Mouse (Mus musculus): ENCODE results near the gene Endog.
"Not testable (repeated sequence)": the region's sequence is repeated elsewhere in the genome, so short reads cannot be mapped to it uniquely, and the experiment has no call there.

Endog gene

DNA sequence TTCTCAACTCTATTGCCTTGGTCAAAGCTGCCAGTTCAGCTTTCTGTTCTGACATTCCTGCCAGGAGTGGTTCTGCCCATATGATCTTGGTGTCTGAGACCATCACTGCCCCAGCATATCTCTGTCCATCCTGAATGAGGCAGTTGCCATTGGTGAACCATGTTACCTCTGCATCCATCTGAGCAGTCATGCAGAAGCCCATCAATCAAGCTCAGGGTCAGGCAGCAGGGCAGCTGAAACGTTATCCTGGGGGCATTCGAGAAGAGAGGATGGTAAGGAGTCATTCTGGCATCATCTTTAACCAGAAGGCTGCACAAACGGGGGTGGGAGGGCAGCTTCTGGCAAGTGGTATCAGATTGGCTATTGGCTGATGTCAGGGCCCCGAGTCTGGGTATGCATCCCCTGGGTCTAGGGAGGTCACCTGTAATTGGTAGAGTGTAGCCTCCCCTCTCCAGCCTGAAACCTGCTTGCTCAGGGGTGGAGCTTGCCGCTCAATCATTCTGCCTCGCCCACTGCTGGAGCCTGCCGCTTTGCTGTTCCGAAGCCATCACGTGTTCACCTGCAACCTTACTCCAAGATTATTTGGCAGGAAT, 6.9 kb upstream of the Endog start:
- in situ Hi-C loops (cut with MboI; ENCODE audit: unreplicated experiment in 2 of 2) = loop anchor here (5.0 to 25.0 kb wide), 2 partner anchors 57 to 127 kb away; partner anchors contain the start of gene Wdr34 (in 1 of the 2)

DNA sequence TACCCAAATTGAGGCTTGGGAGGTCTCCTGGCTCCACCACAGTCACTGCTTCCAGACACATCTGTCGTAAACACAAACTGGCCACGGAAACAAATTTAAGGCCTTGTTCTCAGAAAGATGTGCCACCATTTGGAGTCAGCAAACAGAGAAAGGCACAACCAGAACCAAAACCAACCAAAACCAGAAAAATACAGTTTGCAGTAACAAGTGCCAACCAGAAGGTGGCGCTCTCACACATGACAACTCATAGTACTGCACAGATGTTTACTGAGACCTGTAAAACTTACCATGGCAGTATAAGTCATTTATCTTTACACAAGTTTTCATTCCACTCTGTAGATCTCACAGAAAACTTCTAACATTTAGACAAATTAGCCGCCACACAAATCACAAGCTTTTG, 4.6 kb upstream of the Endog start:
- in situ Hi-C loops (cut with MboI; ENCODE audit: unreplicated experiment in 2 of 2) = loop anchor here in 1 of 2 experiments (25.0 kb wide), 1 partner anchor 129 kb away; the partner anchor contains the start of gene Wdr34

DNA sequence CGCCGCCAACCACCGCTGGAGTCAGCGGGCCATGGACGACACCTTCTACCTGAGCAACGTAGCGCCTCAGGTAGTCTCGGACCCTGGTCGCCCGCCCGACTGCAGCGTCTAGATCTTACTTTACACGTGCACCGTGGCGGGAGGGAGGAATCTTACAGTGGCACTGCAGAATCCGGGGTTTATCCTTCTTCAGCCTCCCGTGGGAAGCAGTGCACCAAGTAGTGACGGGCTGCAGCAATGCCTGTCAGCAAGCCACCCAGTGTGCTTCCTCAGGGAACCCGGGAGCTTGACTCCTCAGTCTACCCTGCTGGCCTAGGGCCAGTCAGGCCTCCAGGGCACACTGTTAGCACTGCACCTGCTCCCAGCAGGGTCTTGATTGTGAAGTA, 697 bp downstream of the Endog start:
- in situ Hi-C loops (cut with MboI; ENCODE audit: unreplicated experiment in 2 of 2) = loop anchor here in 1 of 2 experiments (5.0 to 25.0 kb wide), 2 partner anchors 85 to 135 kb away; partner anchors contain the start of gene Wdr34

DNA sequence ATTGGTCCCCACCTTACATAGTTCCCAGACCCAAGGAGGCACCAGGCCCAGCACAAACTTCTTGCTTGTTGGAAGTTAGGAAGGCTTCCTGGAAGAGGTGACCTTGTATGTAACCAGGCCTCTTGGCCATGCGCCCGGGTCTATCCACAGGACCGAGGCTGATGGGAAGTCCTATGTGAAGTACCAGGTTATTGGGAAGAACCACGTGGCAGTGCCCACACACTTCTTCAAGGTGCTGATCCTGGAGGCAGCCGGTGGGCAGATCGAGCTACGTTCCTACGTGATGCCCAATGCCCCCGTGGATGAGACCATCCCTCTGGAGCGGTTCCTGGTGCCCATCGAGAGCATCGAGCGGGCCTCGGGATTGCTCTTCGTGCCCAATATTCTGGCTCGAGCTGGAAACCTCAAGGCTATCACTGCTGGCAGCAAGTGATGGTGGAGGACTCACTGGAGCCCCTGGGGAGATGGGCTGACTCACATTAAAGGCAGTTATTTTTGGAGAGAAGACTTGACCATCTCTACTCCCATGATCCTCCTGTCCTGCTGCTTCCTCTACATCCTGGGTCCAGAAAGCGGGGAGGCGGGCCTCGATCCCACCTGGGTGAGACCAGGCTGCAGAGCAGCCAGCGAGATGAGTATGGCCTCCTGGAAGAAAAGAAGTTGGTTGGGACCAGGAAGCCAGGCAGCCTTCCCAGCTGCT, 2.4 kb downstream of the Endog start:
- in situ Hi-C loops (cut with MboI; ENCODE audit: unreplicated experiment in 2 of 2) = loop anchor here in 1 of 2 experiments (5.0 to 25.0 kb wide), 2 partner anchors 84 to 136 kb away; partner anchors contain the start of gene Wdr34

DNA sequence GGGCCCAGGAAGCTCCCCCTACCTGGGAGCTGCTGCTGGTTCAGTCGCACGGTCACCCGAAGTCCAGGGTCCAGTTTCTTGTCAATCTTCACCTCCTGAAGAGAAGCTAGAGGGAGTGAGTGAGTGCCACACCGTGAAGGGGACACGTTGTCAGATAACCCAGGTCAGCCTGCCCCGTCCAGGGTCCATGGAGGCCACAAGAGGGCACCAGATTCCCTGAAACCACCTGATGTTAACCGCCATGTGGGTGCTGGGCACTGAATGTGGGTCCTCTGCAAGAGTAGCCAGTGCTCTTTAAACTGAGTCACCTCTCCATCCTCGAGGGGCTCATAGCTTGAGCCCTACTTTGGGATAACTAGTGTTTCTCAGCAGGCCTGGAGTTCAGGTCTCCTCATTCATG, 4.6 kb downstream of the Endog start:
- in situ Hi-C loops (cut with MboI; ENCODE audit: unreplicated experiment in 2 of 2) = no loop called here

DNA sequence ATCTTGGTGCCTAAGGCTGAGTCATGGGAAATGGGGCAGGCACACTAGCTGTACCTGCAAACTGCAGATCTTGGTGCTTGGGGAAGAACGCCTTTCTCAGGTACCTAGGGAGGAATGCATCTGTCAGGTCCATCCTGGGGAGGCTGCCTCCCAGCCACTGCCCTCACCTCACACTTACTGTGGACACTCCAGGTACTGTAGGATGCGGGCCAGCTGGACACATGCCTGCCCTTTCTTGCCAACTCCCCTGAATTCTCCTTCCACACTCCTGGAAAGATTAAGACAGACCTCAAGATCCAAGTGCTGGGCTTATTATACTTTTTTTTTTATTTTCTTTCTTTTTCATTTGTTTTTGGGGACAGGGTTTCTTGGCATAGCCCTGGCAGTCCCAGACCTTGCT, 5.3 kb downstream of the Endog start:
- in situ Hi-C loops (cut with MboI; ENCODE audit: unreplicated experiment in 2 of 2) = no loop called here

DNA sequence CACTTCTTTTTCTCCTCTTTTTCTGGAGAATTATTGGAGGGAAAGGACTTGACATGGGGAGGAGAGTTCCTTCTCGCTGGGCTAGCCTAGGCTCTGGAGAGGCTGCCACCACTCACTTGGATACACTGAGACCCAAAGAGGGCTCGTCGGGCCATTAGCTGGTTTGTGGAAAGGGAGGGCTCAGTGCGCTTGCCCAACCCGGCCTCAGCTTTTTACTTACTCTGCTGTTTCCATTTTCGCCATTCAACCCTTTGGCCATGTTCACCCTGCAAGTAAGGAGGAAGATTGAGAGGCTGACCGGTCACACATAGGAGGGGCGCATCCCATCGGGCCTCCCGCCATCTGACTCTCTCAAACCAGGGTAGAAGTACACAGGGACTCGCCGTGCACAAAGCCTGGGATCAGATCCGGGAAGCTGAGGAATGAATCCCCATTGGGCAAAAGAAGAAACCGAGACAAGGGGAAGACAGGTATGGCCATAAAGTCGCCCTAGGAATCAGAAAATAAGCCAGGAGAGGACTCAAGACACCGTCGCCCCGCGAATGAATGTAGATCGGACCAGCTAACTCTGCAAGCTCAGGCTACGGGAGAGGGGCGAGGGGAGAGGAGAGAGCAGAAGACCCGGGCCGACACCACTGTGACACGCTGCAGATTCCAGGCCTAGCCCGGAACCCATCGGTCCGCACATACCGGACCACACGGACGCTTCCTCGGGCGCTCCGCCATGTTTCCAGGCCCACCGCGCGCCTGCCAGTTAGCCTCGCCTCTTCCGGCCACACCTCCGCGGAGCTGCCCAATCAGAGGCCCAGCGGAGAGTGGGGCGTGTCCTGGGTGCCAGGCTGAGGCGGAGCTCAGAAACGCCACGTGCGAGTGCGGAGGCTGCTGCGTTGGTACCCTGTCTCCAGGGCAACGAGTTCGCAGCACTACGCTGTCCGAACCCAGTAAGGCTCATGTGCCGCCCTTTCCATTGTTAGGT, 6.7 kb downstream of the Endog start, which contains the start of gene Spout1:
Spout1 (minus strand) TSS at position 760 of the 976 bp plus-strand sequence.
- in situ Hi-C loops (cut with MboI; ENCODE audit: unreplicated experiment in 2 of 2) = no loop called here

DNA sequence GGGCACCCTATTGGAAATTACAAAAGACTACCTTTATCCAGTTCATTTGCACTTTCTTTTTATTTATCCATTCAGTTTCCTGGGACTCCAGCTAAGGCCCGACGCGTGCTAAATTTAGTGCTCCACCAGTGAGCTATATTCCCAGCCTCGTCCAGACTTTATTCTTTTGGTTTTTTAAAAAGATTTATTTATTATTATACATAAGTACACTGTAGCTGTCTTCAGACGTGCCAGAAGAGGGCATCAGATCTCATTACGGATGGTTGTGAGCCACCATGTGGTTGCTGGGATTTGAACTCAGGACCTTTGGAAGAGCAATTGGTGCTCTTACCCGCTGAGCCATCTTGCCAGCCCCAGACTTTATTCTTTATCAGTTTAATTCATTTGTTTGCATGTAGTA, 7.4 kb downstream of the Endog start:
- in situ Hi-C loops (cut with MboI; ENCODE audit: unreplicated experiment in 2 of 2) = not testable (repeated sequence)

DNA sequence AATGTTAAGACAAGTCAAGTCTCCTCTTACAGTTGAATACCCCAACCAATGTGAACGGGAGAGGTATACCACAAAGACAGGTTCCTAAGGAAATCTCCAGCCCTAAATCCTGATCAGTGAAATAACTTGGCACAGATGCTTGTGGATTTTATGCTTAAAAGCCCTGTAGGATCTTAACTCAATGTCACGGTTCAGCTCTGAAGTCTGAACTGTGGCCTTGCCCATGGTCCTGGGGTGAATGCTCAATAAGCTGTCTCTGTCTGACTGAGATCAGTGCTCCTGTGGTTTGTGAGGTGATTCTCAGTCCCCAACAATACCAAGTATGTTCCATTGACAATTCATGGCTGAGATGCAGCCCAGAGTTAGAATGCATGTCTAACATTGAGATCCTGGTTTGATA, 11.1 kb downstream of the Endog start:
- in situ Hi-C loops (cut with MboI; ENCODE audit: unreplicated experiment in 2 of 2) = no loop called here

DNA sequence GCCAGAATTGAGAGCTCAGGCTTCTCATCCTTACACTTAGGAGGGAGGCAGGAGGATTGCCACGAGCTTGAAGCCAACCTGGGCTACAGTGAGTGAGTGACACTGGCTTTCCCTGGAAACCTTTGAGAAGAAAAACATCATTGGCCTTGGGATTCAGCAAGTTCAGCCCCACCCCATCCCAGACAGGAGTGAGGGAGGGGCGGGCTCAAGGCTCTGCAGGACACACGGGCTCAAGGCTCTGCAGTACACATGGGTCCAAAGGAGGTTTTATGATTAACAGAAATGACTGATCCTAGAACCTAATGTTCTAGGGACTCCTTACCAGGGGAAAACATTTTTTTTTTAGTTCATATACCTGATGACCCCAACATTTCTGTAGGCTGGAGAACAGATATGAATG, 12.4 kb downstream of the Endog start:
- in situ Hi-C loops (cut with MboI; ENCODE audit: unreplicated experiment in 2 of 2) = no loop called here

DNA sequence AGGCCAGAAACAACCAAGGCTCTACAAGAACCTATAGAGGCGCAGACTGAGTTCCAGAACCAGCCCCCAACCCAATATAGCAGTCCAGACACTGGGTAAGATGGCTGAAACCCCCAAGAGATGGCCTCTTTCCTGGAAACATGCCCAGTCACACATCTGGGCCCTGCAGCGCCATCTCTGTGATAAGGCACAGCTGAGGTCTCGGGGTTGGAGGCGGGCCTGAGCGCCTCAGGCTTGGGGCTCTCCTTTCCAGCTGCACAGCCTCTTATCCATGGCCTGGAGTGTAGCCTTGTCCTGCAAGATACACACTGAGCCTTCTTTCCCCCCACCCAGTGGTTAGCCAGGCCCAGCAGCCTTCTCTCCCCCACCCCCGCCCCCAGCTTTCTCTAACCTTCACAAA, 14.0 kb downstream of the Endog start:
- in situ Hi-C loops (cut with MboI; ENCODE audit: unreplicated experiment in 2 of 2) = no loop called here

DNA sequence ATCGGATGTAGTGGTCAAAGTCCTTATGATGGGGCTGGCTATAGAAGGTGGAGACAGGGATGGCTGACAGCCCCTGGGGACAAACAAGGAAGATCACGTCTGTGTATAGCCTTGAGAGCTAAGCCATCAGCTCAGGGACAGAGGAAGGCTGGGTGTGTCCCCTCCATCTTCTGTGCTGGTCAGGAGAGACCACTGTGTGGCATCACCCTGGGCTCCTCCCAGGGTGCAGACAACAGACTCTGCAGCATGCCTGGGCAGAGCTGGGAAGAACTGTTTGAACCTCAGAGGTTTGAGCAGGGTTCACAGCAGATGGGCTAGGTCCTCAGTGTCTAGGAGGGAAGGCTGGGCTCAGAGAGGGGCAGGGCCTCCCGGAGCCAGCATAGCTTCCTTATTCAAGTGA, 14.4 kb downstream of the Endog start:
- in situ Hi-C loops (cut with MboI; ENCODE audit: unreplicated experiment in 2 of 2) = no loop called here

DNA sequence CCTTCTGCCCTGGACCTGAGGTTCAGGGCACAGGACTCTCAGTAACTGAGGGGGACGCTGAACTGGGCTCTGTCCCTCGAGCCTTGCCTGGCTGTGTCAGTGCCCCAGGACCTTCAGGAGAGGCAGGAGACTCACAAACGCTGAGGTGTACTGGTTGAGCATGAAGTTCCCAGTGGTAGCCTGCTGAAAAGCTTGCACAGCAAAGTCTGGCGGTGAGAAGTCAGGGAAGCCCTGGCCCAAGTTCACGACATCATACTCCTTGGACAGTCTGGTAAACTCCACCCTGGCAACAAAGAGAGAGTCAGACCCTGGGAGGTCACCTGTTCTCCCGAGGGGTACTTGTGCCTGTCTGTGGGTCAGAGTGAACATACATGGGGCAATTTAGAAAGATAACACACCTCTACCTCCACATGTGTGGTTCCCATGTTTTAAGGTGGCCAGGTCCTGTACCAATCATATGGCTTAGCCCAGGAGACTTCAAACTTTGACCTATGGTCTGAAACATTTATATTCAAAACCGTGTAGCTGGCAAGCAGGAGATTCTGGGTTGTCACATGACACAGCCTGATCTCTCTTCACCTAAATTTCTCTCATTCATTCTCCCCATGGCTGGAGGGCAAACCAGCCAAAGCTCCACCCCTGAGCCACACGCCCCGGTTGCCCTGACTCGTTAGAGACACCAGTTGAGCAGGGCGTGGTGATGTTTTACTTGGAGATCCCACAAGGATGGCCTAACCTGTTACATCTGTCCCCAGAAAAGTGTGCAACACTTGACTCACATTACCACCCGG, 20.7 kb downstream of the Endog start:
- in situ Hi-C loops (cut with MboI; ENCODE audit: unreplicated experiment in 2 of 2) = loop anchor here in 1 of 2 experiments (5.0 kb wide), 1 partner anchor 75 kb away; the partner anchor contains the start of gene Phyhd1

DNA sequence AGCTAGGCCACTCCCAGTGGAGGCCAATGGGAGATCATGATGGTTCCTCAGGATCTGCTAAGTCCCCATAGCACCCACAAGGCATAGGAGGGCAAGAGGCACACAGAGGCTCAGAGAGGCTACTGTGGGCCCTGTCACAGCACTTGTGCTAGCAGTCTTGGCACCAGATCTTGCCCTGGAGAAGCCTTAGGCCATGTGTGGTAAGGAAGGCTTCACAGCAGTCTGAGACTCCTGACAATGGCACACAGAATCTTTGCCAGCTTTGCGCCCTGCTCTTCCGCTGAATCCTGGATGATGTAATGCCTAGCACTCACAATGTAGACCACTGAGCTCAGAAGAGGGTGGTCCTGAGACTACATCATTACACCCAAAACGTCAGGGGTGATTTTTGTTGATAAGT, 23.4 kb downstream of the Endog start:
- in situ Hi-C loops (cut with MboI; ENCODE audit: unreplicated experiment in 2 of 2) = loop anchor here in 1 of 2 experiments (5.0 kb wide), 1 partner anchor 73 kb away; the partner anchor contains the start of gene Phyhd1

DNA sequence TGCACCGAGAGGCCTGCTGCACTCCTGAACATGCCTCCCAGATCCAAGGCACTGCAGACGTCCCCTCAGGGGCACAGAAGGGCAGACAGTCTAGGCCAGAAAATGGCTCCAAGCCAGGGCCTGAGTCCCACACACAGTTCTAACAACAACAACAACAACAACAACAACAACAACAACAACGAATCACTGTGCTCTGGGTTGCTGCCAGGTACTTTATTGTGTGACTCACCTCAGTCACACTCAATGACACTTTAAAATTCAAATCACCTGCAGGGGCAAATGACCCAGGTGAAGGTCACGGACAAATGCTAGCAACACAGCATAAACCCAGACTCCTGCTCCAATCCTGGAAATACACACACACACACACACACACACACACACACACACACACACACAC, 26.7 kb downstream of the Endog start:
- in situ Hi-C loops (cut with MboI; ENCODE audit: unreplicated experiment in 2 of 2) = no loop called here

DNA sequence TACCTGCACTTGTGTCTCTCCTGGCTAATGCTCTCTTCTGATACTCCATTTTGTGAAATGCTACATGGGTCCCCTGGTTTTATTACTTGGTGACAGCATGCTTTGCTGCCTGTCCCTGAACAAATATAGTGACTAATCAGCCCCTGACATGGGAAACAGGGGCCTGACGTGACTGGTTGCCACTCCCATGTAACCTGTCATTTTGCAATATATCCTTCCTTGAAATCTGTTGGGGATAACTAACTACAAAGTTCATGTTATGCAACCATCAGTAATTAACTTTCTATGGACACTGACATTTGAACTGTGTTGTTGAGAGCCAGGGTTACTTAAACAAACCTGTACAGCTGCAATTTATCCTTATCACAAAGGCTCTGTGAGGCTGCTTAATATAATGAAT, 28.7 kb downstream of the Endog start:
- in situ Hi-C loops (cut with MboI; ENCODE audit: unreplicated experiment in 2 of 2) = no loop called here

DNA sequence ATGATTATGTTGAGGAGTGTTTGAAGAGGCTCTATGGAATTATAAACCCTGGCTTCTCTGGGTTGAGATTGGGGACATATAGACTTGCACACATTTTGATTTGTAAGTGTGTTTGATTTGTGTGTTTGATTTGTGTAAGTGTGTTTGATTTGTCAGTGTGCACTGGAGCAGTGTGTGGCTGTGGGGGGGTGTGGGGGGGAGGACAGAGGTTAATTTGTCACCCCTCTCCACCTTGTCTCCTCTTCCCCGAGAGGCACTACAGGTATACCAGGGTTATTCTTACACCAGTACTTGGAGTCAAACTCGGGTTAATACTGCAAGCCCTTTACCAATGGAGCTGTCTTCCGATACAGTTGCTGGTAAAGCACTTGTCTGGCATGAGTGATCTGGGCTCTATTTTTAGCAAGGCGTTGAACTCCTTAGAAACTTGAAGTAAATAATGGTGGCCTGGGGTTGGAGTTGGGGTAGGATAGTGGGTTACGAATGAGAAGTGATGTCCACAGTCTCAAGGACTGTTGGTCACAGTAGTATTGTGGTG, 29.2 kb downstream of the Endog start:
- in situ Hi-C loops (cut with MboI; ENCODE audit: unreplicated experiment in 2 of 2) = no loop called here

DNA sequence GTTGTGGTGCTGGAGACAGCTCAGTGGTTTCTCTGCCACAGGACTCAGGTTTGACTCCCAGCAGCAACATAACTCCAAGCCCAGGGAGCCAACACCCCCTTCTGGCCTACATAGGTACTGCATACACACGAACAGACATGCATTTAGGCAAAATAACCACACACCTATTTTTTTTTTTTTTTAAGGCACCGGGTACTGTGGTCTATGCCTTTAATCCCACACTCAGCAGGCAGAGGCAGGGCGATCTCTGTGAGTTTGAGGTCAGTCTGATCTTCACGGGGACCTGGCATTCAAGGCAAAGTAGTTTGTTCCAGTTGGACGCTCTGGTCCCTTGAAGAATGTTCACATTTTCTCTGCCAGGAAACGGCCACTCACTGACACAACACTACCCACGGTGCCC, 32.1 kb downstream of the Endog start:
- in situ Hi-C loops (cut with MboI; ENCODE audit: unreplicated experiment in 2 of 2) = no loop called here

DNA sequence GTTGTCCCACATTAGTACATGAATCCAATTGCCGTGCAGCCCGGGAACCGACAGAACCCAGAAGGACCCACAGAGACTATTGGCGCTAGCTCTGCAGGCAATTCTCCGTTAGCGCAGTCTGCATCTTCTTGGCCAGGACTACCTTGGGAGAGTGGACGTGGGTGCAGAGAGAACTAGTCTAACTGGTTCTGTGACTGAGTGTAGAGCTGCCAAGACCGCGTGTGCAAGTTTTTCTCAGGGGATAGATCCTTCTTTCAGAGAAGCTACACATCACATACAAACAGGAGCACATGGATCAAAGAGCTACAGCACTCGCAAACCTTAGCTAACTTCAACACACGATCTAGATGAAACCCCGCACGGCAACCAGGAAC, 33.9 kb downstream of the Endog start:
- in situ Hi-C loops (cut with MboI; ENCODE audit: unreplicated experiment in 2 of 2) = no loop called here

Measured in v-Abl transformed pro-B cells (cell line).